Mouse (Mus musculus) liver, embryonic 16.5 days (tissue): ENCODE results near the gene Eral1. TPM values are rescaled to one million over a fixed set of nuclear protein-coding genes. Genes with fewer than 3 reads are reported as not detected.
A peak's percentile ranks its signal among the peaks of the same experiment; 100 is the strongest.
"Not testable (repeated sequence)": the region's sequence is repeated elsewhere in the genome, so short reads cannot be mapped to it uniquely, and the experiment has no call there.

Source experiments
- ATAC-seq: fragments of 200-750 bp; cut with Nextera tagmentation; 2 replicates; pipeline ENCODE4 v1.8.0; 2017; ENCODE audit warnings: low read depth, mild to moderate bottlenecking, moderate number of reproducible peaks, moderate library complexity
- H3K27ac ChIP-seq: fragments of 300-500 bp; sonication (generic); 2 replicates; pipeline ENCODE4 v1.5.1; 2014; ENCODE audit warnings: mild to moderate bottlenecking, low read length
- H3K27me3 ChIP-seq: fragments of 300-500 bp; sonication (generic); 2 replicates; pipeline ENCODE4 v1.6.1; 2014; ENCODE audit warnings: low read depth, low read length, mixed read lengths; ENCODE audit not compliant: control insufficient read depth, insufficient read depth
- H3K36me3 ChIP-seq: fragments of 300-500 bp; sonication (generic); 2 replicates; pipeline ENCODE4 v1.6.1; 2014; ENCODE audit warnings: mild to moderate bottlenecking; ENCODE audit not compliant: control insufficient read depth, insufficient read depth
- H3K4me1 ChIP-seq: fragments of 300-500 bp; sonication (generic); 2 replicates; pipeline ENCODE4 v1.6.1; 2014; ENCODE audit warnings: low read depth, low read length, mixed read lengths; ENCODE audit not compliant: control insufficient read depth
- H3K4me2 ChIP-seq: fragments of 300-500 bp; sonication (generic); 2 replicates; pipeline ENCODE4 v1.6.1; 2014; ENCODE audit warnings: low read depth, low read length, mixed read lengths
- H3K4me3 ChIP-seq: fragments of 300-500 bp; sonication (generic); 2 replicates; pipeline ENCODE4 v1.5.1; 2014; ENCODE audit warnings: low read depth, mild to moderate bottlenecking, low read length
- H3K9ac ChIP-seq: fragments of 300-500 bp; sonication (generic); 2 replicates; pipeline ENCODE4 v1.6.1; 2014; ENCODE audit warnings: low read depth, low read length
- H3K9me3 ChIP-seq: fragments of 300-500 bp; sonication (generic); replicated peaks from 2 replicates; pipeline ENCODE4 v1.6.1; 2016; ENCODE audit warnings: low read length; ENCODE audit not compliant: control insufficient read depth
- WGBS: fragments of 180-500 bp; shearing (Covaris S2); extraction: QIAGEN DNeasy Blood & Tissue Kit; methylation state at CpG from one replicate; pipeline ENCODE4 v1.1.7; 2014; ENCODE audit not compliant: insufficient replicate concordance; 5-methylcytosine and 5-hydroxymethylcytosine counted together
- polyA plus RNA-seq: library from polyadenylated mRNA; unstranded; fragments of >200 nt; fragmentation: Nextera tagmentation; extraction: Ambion mirVana; gene quantifications from 2 replicates; pipeline ENCODE4 v1.2.1, GENCODE M21; 2015

The Eral1 gene
- polyA plus RNA-seq, 1 experiment from 2014 or later, result 12.4 TPM

GRCm38 (mm10) chr11:78059833-78060757 is 20.1 kb downstream of the Eral1 start:
- Histone ChIP-seq H3K4me3 (peak overlapping the region; percentile 10), H3K36me3 (0 out of 2 replicates have a peak, but pooled peaks cover 2% of the 10 kb centered on the region), H3K27ac (peak overlapping the region; percentile 82), H3K4me1 (peaks cover 42% of the 10 kb centered on the region), H3K9me3 (no peaks in the 10 kb centered on the region), H3K9ac (peak overlapping the region; percentile 46), H3K4me2 (peak overlapping the region; percentile 50), H3K27me3 (no peaks in the 10 kb centered on the region)
- 39% methylated on average over 9 of the region's 9 CpGs for WGBS
- ATAC-seq, result peak; percentile 85

GRCm38 (mm10) chr11:78056946-78057345 is 23.2 kb downstream of the Eral1 start:
- 82% methylated on average over 8 of the region's 8 CpGs for WGBS
- Histone ChIP-seq H3K27ac (no peak overlapping the region), H3K36me3 (0 out of 2 replicates have a peak, but pooled peaks cover 2% of the 10 kb centered on the region)

GRCm38 (mm10) chr11:78053078-78053477 is 27.1 kb downstream of the Eral1 start:
- 58% methylated on average over 8 of the region's 8 CpGs for WGBS
- Histone ChIP-seq H3K4me2 (0 out of 2 replicates have a peak overlapping the region, but pooled peaks have one; percentile 16), H3K27ac (peak overlapping the region; percentile 3; the same call in 1 of the 2 replicates)

More at GRCm38 (mm10) chr11:78056946-78057345, 23.2 kb downstream of the Eral1 start:
- Histone ChIP-seq H3K9me3 (no peaks in the 10 kb centered on the region), H3K4me2 (no peak overlapping the region), H3K9ac (no peak overlapping the region), H3K27me3 (no peaks in the 10 kb centered on the region), H3K4me1 (peaks cover 32% of the 10 kb centered on the region), H3K4me3 (no peak overlapping the region)
- ATAC-seq, result no peak

GRCm38 (mm10) chr11:78048637-78049036 is 31.5 kb downstream of the Eral1 start:
- 95% methylated on average over 2 of the region's 4 CpGs for WGBS
- H3K36me3 ChIP-seq, H3K27me3 ChIP-seq, H3K27ac ChIP-seq, H3K4me2 ChIP-seq, ATAC-seq, H3K9me3 ChIP-seq, H3K4me3 ChIP-seq, H3K9ac ChIP-seq: not testable (repeated sequence)
- H3K4me1 ChIP-seq, result peaks cover 17% of the 10 kb centered on the region

More at GRCm38 (mm10) chr11:78053078-78053477, 27.1 kb downstream of the Eral1 start:
- peaks cover 12% of the 10 kb centered on the region for H3K4me1 ChIP-seq
- H3K9me3 ChIP-seq, result no peaks in the 10 kb centered on the region
- no peaks in the 10 kb centered on the region for H3K36me3 ChIP-seq
- H3K27me3 ChIP-seq, result no peaks in the 10 kb centered on the region
- peak; percentile 88 for ATAC-seq
- peak overlapping the region; percentile 33 for H3K9ac ChIP-seq
- no peak overlapping the region for H3K4me3 ChIP-seq

GRCm38 (mm10) chr11:78044758-78045251 is 35.4 kb downstream of the Eral1 start:
- WGBS, result 66% methylated on average over 5 of the region's 5 CpGs
- peak; percentile 64 for ATAC-seq
- Histone ChIP-seq H3K27ac (peak overlapping the region; percentile 10), H3K36me3 (0 out of 2 replicates have a peak, but pooled peaks cover 3% of the 10 kb centered on the region), H3K9ac (no peak overlapping the region), H3K27me3 (no peaks in the 10 kb centered on the region), H3K4me1 (peaks cover 6% of the 10 kb centered on the region), H3K9me3 (no peaks in the 10 kb centered on the region), H3K4me3 (no peak overlapping the region), H3K4me2 (no peak overlapping the region)

- H3K27ac ChIP-seq, H3K9ac ChIP-seq, H3K9me3 ChIP-seq, H3K27me3 ChIP-seq, H3K4me2 ChIP-seq, ATAC-seq, H3K4me3 ChIP-seq, H3K36me3 ChIP-seq: not testable (repeated sequence)
- WGBS, result 77% methylated on average over 4 of the region's 4 CpGs
- peaks cover 22% of the 10 kb centered on the region for H3K4me1 ChIP-seq
These were observed 37.8 kb downstream of the Eral1 start for GRCm38 (mm10) chr11:78042290-78042870.

GRCm38 (mm10) chr11:78040878-78041277 is 39.3 kb downstream of the Eral1 start:
- Histone ChIP-seq H3K9me3 (no peaks in the 10 kb centered on the region), H3K4me2 (no peak overlapping the region), H3K4me1 (peaks cover 26% of the 10 kb centered on the region), H3K9ac (no peak overlapping the region), H3K36me3 (peaks cover 8% of the 10 kb centered on the region; the same call in 1 of the 2 replicates), H3K27ac (no peak overlapping the region), H3K27me3 (no peaks in the 10 kb centered on the region), H3K4me3 (no peak overlapping the region)
- ATAC-seq, result no peak
- WGBS, result 49% methylated on average over 2 of the region's 2 CpGs

GRCm38 (mm10) chr11:78037831-78038752 is 42.1 kb downstream of the Eral1 start, which contains the start of gene Flot2:
Flot2 (plus strand) TSS chr11:78037931.
- peak; percentile 80 for ATAC-seq
- 3% methylated on average over 55 of the region's 55 CpGs for WGBS

More at GRCm38 (mm10) chr11:78037831-78038752, 42.1 kb downstream of the Eral1 start, which contains the start of gene Flot2:
- Histone ChIP-seq H3K27ac (peak within 1 kb of the TSS; percentile 91), H3K4me2 (peak within 1 kb of the TSS; percentile 94), H3K4me3 (peak within 1 kb of the TSS; percentile 78), H3K27me3 (no peaks in the 10 kb centered on the region), H3K9ac (peak within 1 kb of the TSS; percentile 89), H3K4me1 (peaks cover 32% of the 10 kb centered on the region), H3K9me3 (no peaks in the 10 kb centered on the region), H3K36me3 (peaks cover 17% of the 10 kb centered on the region)
